Mouse (Mus musculus) stomach, embryonic 14.5 days (tissue): Measurements from ENCODE around the gene Prkcq. TPM values are rescaled to one million over a fixed set of nuclear protein-coding genes. Genes with fewer than 3 reads are reported as not detected.

Experiments
- ATAC-seq: fragments of 200-750 bp; cut with Nextera tagmentation; 2 replicates; pipeline ENCODE4 v1.8.0; 2017; ENCODE audit warnings: low read depth, moderate TSS enrichment; ENCODE audit not compliant: insufficient number of reproducible peaks, insufficient read depth, low FRiP score
- H3K27ac ChIP-seq: fragments of 300-500 bp; sonication (generic); 2 replicates; pipeline ENCODE4 v1.5.1; 2014; ENCODE audit warnings: mild to moderate bottlenecking, low read length, moderate library complexity, mixed read lengths
- H3K27me3 ChIP-seq: fragments of 300-500 bp; sonication (generic); 2 replicates; pipeline ENCODE4 v1.6.1; 2014; ENCODE audit warnings: low read length, control low read depth, mixed read lengths; ENCODE audit not compliant: control insufficient read depth, insufficient read depth
- H3K36me3 ChIP-seq: fragments of 300-500 bp; sonication (generic); 2 replicates; pipeline ENCODE4 v1.6.1; 2014; ENCODE audit warnings: mild to moderate bottlenecking, control low read depth, low read length, moderate library complexity, mixed read lengths; ENCODE audit not compliant: control insufficient read depth, insufficient read depth
- H3K4me1 ChIP-seq: fragments of 300-500 bp; sonication (generic); 2 replicates; pipeline ENCODE4 v1.6.1; 2014; ENCODE audit warnings: low read length, control low read depth, mixed read lengths; ENCODE audit not compliant: control insufficient read depth, insufficient read depth
- H3K4me2 ChIP-seq: fragments of 300-500 bp; sonication (generic); replicated peaks from 2 replicates; pipeline ENCODE4 v1.6.1; 2014; ENCODE audit warnings: low read depth, low read length, control low read depth
- H3K4me3 ChIP-seq: fragments of 300-500 bp; sonication (generic); 2 replicates; pipeline ENCODE4 v1.5.1; 2014; ENCODE audit warnings: low read depth, low read length, control low read depth
- H3K9ac ChIP-seq: fragments of 300-500 bp; sonication (generic); replicated peaks from 2 replicates; pipeline ENCODE4 v1.6.1; 2014; ENCODE audit warnings: low read depth, mild to moderate bottlenecking, control low read depth, low read length, moderate library complexity, mixed read lengths
- H3K9me3 ChIP-seq: fragments of 300-500 bp; sonication (generic); 2 replicates; pipeline ENCODE4 v1.6.1; 2016; ENCODE audit warnings: low read depth, low read length, control low read depth; ENCODE audit not compliant: control insufficient read depth
- WGBS: fragments of 180-500 bp; shearing (Covaris S2); extraction: QIAGEN DNeasy Blood & Tissue Kit; methylation state at CpG from one replicate; pipeline ENCODE4 v1.1.7; 2014; 5-methylcytosine and 5-hydroxymethylcytosine counted together
- polyA plus RNA-seq: library from polyadenylated mRNA; unstranded; fragments of >200 nt; fragmentation: Nextera tagmentation; extraction: Ambion mirVana; gene quantifications from 2 replicates; pipeline ENCODE4 v1.2.1, GENCODE M21; 2014

Gene Prkcq
- polyA plus RNA-seq, 1 experiment from 2014 or later: 2.7 TPM

DNA sequence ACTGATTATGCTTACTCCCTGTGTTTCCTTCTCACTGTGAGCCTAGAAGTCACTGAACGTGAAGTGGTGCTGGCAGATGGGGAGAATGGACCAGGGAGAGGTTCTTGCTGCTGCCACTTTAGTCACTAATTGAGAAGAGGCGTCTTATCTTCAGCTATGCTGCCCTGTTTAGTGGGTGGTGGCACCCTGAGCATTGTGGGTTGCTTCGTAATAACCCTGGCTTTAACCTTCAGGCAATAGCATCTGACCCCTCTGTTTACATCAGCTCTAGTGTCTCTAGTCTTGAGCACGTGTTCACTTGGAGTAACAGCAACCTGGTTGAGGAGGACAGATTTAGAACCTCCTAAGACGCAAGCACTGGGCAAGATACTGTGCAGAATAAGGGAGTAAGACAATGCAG lies 44.9 kb downstream of the Prkcq start:
- H3K9ac ChIP-seq: no peak overlapping the region
- no peaks in the 10 kb centered on the region for H3K36me3 ChIP-seq
- WGBS: 66% methylated on average over 5 of the region's 5 CpGs
- H3K27ac ChIP-seq: no peak overlapping the region
- H3K9me3 ChIP-seq: no peaks in the 10 kb centered on the region
- H3K4me1 ChIP-seq: no peaks in the 10 kb centered on the region
- no peaks in the 10 kb centered on the region for H3K27me3 ChIP-seq
- ATAC-seq: no peak
- H3K4me3 ChIP-seq: no peak overlapping the region
- no peak overlapping the region for H3K4me2 ChIP-seq

- H3K9me3 ChIP-seq: no peaks in the 10 kb centered on the region
- H3K27ac ChIP-seq: no peak overlapping the region
- no peak overlapping the region for H3K9ac ChIP-seq
- WGBS: 73% methylated on average over 5 of the region's 5 CpGs
- no peak overlapping the region for H3K4me3 ChIP-seq
- H3K27me3 ChIP-seq: no peaks in the 10 kb centered on the region
- no peaks in the 10 kb centered on the region for H3K4me1 ChIP-seq
- H3K36me3 ChIP-seq: no peaks in the 10 kb centered on the region
- no peak overlapping the region for H3K4me2 ChIP-seq
- ATAC-seq: no peak
Observed at GRCm38 (mm10) chr2:11218122-11218521, 46.2 kb downstream of the Prkcq start.

DNA sequence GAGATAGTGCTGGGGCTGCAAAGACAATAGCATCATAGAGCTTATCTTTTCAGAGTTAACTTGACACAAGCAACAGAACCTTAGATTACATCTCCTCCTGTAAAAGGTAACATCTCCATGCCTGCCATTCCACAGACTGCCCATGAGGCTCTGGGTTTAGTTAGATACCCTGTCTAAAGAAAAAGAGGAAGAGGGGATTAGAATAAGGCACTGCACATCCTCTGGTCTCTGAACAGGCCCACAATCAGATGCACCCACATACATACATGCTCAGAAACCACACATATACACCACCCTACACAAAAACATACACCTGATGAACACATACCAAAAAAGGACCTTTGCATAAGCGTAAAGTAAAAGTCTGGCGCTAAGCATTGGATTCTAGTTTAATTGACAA lies 47.4 kb downstream of the Prkcq start:
- no peak overlapping the region for H3K4me2 ChIP-seq
- no peak for ATAC-seq
- WGBS: 90% methylated on average over 2 of the region's 2 CpGs
- no peaks in the 10 kb centered on the region for H3K36me3 ChIP-seq
- no peaks in the 10 kb centered on the region for H3K27me3 ChIP-seq
- no peak overlapping the region for H3K27ac ChIP-seq
- H3K4me1 ChIP-seq: no peaks in the 10 kb centered on the region
- no peaks in the 10 kb centered on the region for H3K9me3 ChIP-seq
- no peak overlapping the region for H3K9ac ChIP-seq
- H3K4me3 ChIP-seq: no peak overlapping the region

- Histone ChIP-seq H3K27me3 (no peaks in the 10 kb centered on the region), H3K4me2 (no peak overlapping the region), H3K27ac (no peak overlapping the region), H3K9me3 (no peaks in the 10 kb centered on the region), H3K9ac (no peak overlapping the region), H3K4me3 (no peak overlapping the region), H3K4me1 (no peaks in the 10 kb centered on the region), H3K36me3 (no peaks in the 10 kb centered on the region)
- no peak for ATAC-seq
- 79% methylated on average over 3 of the region's 3 CpGs for WGBS
Observed at GRCm38 (mm10) chr2:11224808-11225484, 53.0 kb downstream of the Prkcq start.

- no peak overlapping the region for H3K4me3 ChIP-seq
- no peak overlapping the region for H3K27ac ChIP-seq
- no peak overlapping the region for H3K9ac ChIP-seq
- H3K4me2 ChIP-seq: no peak overlapping the region
- no peaks in the 10 kb centered on the region for H3K36me3 ChIP-seq
- no peaks in the 10 kb centered on the region for H3K4me1 ChIP-seq
- WGBS: 77% methylated on average over 5 of the region's 5 CpGs
- H3K27me3 ChIP-seq: no peaks in the 10 kb centered on the region
- H3K9me3 ChIP-seq: no peaks in the 10 kb centered on the region
- ATAC-seq: no peak
Observed at GRCm38 (mm10) chr2:11225485-11225876, 53.6 kb downstream of the Prkcq start.

DNA sequence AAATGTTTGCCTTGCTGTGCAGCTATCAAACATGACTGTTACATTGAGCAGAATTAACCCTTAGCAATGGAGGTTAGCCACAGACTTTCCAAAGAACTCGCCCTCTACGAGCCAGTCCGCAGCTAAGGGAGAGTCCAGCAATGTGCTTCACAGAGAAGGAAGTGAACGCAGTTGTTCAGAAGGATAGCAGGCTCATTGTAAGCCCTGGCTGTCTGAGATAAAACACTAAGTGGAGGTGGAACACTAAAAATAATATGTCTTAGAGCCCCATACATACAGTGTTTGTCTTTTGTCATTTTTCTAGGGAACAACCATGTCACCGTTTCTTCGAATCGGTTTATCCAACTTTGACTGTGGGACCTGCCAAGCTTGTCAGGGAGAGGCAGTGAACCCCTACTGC lies 54.6 kb downstream of the Prkcq start:
- H3K9me3 ChIP-seq: no peaks in the 10 kb centered on the region
- ATAC-seq: no peak
- H3K27ac ChIP-seq: no peak overlapping the region
- 85% methylated on average over 7 of the region's 7 CpGs for WGBS
- no peak overlapping the region for H3K4me3 ChIP-seq
- no peaks in the 10 kb centered on the region for H3K27me3 ChIP-seq
- H3K36me3 ChIP-seq: no peaks in the 10 kb centered on the region
- H3K9ac ChIP-seq: no peak overlapping the region
- no peaks in the 10 kb centered on the region for H3K4me1 ChIP-seq
- no peak overlapping the region for H3K4me2 ChIP-seq

- no peak for ATAC-seq
- no peaks in the 10 kb centered on the region for H3K36me3 ChIP-seq
- no peak overlapping the region for H3K4me2 ChIP-seq
- WGBS: 71% methylated on average over 2 of the region's 2 CpGs
- H3K9me3 ChIP-seq: no peaks in the 10 kb centered on the region
- H3K27me3 ChIP-seq: no peaks in the 10 kb centered on the region
- no peak overlapping the region for H3K4me3 ChIP-seq
- no peaks in the 10 kb centered on the region for H3K4me1 ChIP-seq
- H3K27ac ChIP-seq: no peak overlapping the region
- no peak overlapping the region for H3K9ac ChIP-seq
Observed at GRCm38 (mm10) chr2:11229126-11229525, 57.2 kb downstream of the Prkcq start.

- Histone ChIP-seq H3K9me3 (no peaks in the 10 kb centered on the region), H3K36me3 (no peaks in the 10 kb centered on the region), H3K27ac (no peak overlapping the region), H3K4me2 (no peak overlapping the region), H3K4me3 (no peak overlapping the region), H3K9ac (no peak overlapping the region), H3K27me3 (no peaks in the 10 kb centered on the region), H3K4me1 (no peaks in the 10 kb centered on the region)
- WGBS: 68% methylated on average over 3 of the region's 3 CpGs
- ATAC-seq: no peak
Observed at GRCm38 (mm10) chr2:11231118-11231517, 59.2 kb downstream of the Prkcq start.

GRCm38 (mm10) chr2:11231988-11232387 lies 60.1 kb downstream of the Prkcq start:
- no peak overlapping the region for H3K4me2 ChIP-seq
- no peak overlapping the region for H3K27ac ChIP-seq
- WGBS: 96% methylated on average over 5 of the region's 5 CpGs
- no peak overlapping the region for H3K9ac ChIP-seq
- no peaks in the 10 kb centered on the region for H3K36me3 ChIP-seq
- no peak overlapping the region for H3K4me3 ChIP-seq
- no peaks in the 10 kb centered on the region for H3K9me3 ChIP-seq
- H3K4me1 ChIP-seq: no peaks in the 10 kb centered on the region
- no peaks in the 10 kb centered on the region for H3K27me3 ChIP-seq
- ATAC-seq: no peak
